Mouse (Mus musculus): Measurements from ENCODE around the gene Exd2. TPM values are rescaled to one million over a fixed set of nuclear protein-coding genes. Genes with fewer than 3 reads are reported as not detected.
A peak's percentile ranks its signal among the peaks of the same experiment; 100 is the strongest.

Gene Exd2
- polyA plus RNA-seq, 1 experiment, result 1.4 TPM

DNA sequence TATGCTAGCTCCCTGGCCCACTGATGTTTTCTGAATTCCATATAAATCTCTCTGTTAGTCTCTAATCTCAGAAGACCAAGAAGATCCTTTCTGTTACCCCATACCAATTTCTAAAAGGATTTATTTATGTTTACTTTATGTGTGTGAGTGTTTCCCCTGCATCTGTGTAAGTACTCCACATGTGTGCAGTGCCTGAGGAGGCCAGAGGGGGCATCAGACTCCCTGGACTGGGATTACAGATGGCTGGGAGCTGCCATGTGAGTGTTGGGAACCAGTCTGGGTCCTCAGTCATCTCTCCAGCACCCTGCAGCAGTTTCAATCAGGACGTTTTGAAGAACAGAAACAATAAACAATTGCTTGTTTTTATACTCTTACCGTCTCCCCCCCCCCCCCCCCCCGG is 20.5 kb downstream of the Exd2 start:
- Histone ChIP-seq H3K4me3 (replicated peaks) (no peak overlapping the region), H3K9me3 (no peaks in the 10 kb centered on the region), H3K36me3 (replicated peaks; ENCODE audit: low read length) (peaks cover 70% of the 10 kb centered on the region), H3K27me3 (replicated peaks) (no peaks in the 10 kb centered on the region), H3K4me1 (no peaks in the 10 kb centered on the region)
- TF ChIP-seq GATA1 (IDR thresholded peaks at IDR 0.05; ENCODE audit: borderline replicate concordance, low read length), result no peak
- TF ChIP-seq FLI1 (IDR thresholded peaks at IDR 0.05; ENCODE audit: low read length), result no peak

DNA sequence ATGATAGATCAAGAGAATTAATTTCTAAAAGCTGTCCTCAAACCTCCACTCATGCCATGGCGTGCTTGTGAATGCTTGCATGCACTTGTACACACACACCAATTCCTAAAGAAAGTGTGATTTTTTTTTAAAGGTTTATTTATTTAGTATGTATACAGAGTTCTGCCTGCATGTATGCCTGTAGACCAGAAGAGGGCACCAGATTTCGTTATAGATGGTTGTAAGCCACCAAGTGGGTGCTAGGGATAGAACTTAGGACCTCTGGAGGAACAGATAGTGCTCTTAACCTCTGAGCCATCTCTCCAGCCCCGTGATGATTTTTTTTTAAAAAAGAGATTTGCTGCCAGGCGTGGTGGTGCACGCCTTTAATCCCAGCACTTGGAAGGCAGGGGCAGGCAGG is 30.4 kb downstream of the Exd2 start:
- Histone ChIP-seq H3K4me3 (replicated peaks) (no peak overlapping the region), H3K36me3 (replicated peaks; ENCODE audit: low read length) (peaks cover 58% of the 10 kb centered on the region), H3K27me3 (replicated peaks) (no peaks in the 10 kb centered on the region), H3K4me1 (peaks cover 12% of the 10 kb centered on the region), H3K9me3 (no peaks in the 10 kb centered on the region)
- TF ChIP-seq FLI1 (IDR thresholded peaks at IDR 0.05; ENCODE audit: low read length) (no peak), GATA1 (IDR thresholded peaks at IDR 0.05; ENCODE audit: borderline replicate concordance, low read length) (no peak)

DNA sequence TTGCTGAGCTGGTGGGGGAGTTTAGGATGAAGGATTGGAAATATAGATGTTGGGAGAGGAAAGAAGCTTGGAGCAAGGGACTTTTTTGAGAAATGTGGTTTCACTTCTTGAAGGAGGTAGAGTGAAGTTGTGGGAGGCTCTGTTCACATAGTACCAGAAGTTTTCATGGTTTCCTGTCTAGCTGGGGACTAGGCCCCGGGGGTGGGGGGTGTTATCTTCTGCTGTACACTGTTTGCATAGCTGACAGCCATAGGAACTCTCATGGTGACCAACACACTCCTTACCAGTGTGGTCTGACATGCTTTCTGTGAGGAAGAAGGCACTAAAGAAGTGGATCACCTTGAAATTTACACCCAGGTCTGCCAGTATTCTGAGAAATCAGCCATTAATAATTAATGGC is 32.8 kb downstream of the Exd2 start:
- TF ChIP-seq FLI1 (IDR thresholded peaks at IDR 0.05; ENCODE audit: low read length) (no peak), GATA1 (IDR thresholded peaks at IDR 0.05; ENCODE audit: borderline replicate concordance, low read length) (no peak)
- Histone ChIP-seq H3K9me3 (no peaks in the 10 kb centered on the region), H3K36me3 (replicated peaks; ENCODE audit: low read length) (peaks cover 39% of the 10 kb centered on the region), H3K4me3 (replicated peaks) (peak overlapping the region; percentile 46), H3K4me1 (peaks cover 12% of the 10 kb centered on the region), H3K27me3 (replicated peaks) (no peaks in the 10 kb centered on the region)

DNA sequence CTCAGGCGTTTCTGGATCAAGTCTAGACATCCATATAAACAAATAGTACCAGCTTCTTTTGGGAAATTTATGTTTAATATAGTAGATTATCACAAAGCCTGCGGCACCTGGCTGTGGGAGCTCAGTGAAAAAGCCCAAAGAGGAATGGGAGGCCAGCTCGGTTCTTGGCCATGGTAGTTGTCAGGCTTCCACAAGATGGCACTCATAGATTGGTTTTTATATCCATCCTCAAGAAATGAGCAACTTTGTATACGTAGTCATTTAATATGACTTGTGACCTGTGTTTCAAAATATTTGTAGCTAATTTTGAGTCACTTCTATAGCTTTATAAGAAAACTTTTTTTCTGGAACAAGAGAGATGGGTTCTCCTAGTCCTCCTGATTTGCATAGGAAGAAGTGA is 35.5 kb downstream of the Exd2 start:
- Histone ChIP-seq H3K36me3 (replicated peaks; ENCODE audit: low read length) (peaks cover 19% of the 10 kb centered on the region), H3K9me3 (no peaks in the 10 kb centered on the region), H3K4me1 (peaks cover 12% of the 10 kb centered on the region), H3K27me3 (replicated peaks) (no peaks in the 10 kb centered on the region), H3K4me3 (replicated peaks) (no peak overlapping the region)
- no peak for TF ChIP-seq GATA1 (IDR thresholded peaks at IDR 0.05; ENCODE audit: borderline replicate concordance, low read length)

DNA sequence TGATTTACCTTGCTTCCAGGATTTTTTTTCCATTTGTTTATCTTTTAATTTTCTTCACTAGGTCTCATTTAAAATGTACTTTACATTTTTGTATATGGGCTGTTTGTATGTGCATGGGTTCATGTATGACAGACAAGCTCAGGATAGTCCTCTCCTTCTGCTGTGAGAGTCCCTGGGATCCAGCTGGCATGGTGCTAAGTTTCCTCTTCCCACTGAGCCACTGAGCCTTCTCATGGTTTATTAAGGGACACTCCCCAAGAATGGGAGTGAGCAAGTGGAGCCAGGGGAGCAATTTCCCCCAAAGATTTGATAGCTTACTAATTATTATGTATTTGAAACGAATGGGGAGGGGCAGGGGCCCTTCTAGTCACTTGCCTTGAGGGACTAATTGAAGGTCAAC is 37.6 kb downstream of the Exd2 start:
- TF ChIP-seq FLI1 (IDR thresholded peaks at IDR 0.05; ENCODE audit: low read length), result no peak
- no peak for TF ChIP-seq GATA1 (IDR thresholded peaks at IDR 0.05; ENCODE audit: borderline replicate concordance, low read length)
- peaks cover 8% of the 10 kb centered on the region for H3K4me1 ChIP-seq
- H3K9me3 ChIP-seq, result no peaks in the 10 kb centered on the region
- peaks cover 2% of the 10 kb centered on the region for H3K27me3 ChIP-seq (replicated peaks)
- H3K4me3 ChIP-seq (replicated peaks), result no peak overlapping the region
- H3K36me3 ChIP-seq (replicated peaks; ENCODE audit: low read length), result peaks cover 15% of the 10 kb centered on the region

DNA sequence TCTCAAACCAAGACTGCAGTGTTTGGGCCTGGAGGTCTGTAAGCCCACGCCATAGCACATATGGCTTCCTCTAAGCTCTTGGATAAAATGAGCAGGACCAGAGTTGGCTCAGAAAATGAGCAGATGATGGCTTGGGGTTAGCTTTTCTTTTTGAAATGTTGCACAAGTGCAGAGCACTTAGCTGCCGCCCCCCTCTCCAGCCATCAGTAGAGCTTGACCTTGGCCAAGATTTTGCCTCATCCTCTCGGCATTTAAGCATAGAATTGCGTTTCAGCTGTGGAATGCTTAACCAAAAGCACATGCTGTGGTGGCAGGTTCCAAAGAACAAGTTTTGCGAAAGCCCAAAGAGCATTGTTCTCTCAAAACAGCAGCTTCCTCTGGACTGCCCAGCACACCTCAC is 41.8 kb downstream of the Exd2 start:
- Histone ChIP-seq H3K36me3 (replicated peaks; ENCODE audit: low read length) (peaks cover 3% of the 10 kb centered on the region), H3K9me3 (no peaks in the 10 kb centered on the region), H3K27me3 (replicated peaks) (peaks cover 26% of the 10 kb centered on the region), H3K4me3 (replicated peaks) (no peak overlapping the region), H3K4me1 (peaks cover 5% of the 10 kb centered on the region)
- TF ChIP-seq GATA1 (IDR thresholded peaks at IDR 0.05; ENCODE audit: borderline replicate concordance, low read length) (no peak), FLI1 (IDR thresholded peaks at IDR 0.05; ENCODE audit: low read length) (no peak)

DNA sequence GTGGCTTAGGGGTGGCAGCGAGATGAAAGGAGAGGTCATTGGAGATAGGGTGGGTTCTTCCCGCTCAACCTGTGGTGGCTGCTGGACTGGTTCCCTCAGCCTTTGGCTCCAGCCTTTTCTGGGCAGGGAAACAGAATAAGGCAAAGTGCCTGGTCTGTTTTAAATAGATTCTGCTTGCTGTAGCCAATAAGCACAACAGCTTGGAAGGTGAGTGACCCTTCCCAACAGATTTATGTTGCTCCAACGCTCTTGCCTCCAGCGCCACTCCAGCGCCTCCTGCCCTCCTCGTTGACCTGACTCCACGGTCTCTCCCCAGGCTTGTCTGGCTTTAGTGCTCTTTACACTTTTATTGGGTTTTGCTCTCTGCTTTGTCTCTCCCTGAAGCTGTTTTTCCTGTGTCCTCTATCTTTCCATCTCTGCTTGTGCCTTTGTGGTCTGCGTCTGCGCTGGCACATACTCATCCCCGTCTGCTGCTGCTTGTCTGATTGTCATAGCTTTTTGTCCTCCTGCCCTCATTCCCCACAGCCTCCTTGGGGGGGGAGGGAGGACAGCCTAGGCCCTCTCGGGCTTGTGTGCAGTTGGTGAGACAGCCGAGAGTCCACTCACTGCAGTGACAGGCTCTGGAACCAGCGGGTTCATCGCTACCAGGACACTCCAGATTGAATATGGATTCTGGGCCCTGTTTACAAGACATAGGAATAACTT is 44.3 kb downstream of the Exd2 start:
- no peaks in the 10 kb centered on the region for H3K9me3 ChIP-seq
- H3K36me3 ChIP-seq (replicated peaks; ENCODE audit: low read length), result no peaks in the 10 kb centered on the region
- no peak overlapping the region for H3K4me3 ChIP-seq (replicated peaks)
- H3K4me1 ChIP-seq, result peaks cover 5% of the 10 kb centered on the region
- TF ChIP-seq GATA1 (IDR thresholded peaks at IDR 0.05; ENCODE audit: borderline replicate concordance, low read length) (no peak), FLI1 (IDR thresholded peaks at IDR 0.05; ENCODE audit: low read length) (no peak)
- peaks cover 42% of the 10 kb centered on the region for H3K27me3 ChIP-seq (replicated peaks)

DNA sequence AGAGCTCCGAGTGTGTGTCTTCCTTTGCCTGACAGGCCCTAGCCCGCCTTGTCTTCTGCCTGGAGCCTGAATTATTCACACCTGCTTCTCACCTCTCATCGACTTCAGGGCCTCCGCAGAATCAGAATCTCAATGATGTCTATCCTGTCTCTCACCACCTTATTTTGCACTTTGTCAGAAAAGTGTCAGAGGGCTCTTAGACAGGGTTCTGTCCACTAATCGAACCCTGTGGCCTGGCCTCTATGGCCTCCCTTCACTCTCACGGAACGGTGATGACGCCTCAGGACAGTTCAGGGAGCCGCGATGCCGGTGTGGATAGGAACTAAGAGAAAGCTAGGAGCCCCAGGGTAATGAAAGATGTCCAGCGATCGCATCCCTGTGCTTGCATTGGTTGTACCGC is 55.1 kb downstream of the Exd2 start, which contains the start of gene Galnt16:
TSS of gene Galnt16 (plus strand) at position 301 of the 400 bp plus-strand sequence.
- peaks cover 21% of the 10 kb centered on the region for H3K4me1 ChIP-seq
- peak within 1 kb of the TSS; percentile 83 for H3K4me3 ChIP-seq (replicated peaks)
- no peaks in the 10 kb centered on the region for H3K36me3 ChIP-seq (replicated peaks; ENCODE audit: low read length)
- no peaks in the 10 kb centered on the region for H3K9me3 ChIP-seq
- peaks cover 91% of the 10 kb centered on the region for H3K27me3 ChIP-seq (replicated peaks)
- TF ChIP-seq GATA1 (IDR thresholded peaks at IDR 0.05; ENCODE audit: borderline replicate concordance, low read length) (no peak), FLI1 (IDR thresholded peaks at IDR 0.05; ENCODE audit: low read length) (no peak)

DNA sequence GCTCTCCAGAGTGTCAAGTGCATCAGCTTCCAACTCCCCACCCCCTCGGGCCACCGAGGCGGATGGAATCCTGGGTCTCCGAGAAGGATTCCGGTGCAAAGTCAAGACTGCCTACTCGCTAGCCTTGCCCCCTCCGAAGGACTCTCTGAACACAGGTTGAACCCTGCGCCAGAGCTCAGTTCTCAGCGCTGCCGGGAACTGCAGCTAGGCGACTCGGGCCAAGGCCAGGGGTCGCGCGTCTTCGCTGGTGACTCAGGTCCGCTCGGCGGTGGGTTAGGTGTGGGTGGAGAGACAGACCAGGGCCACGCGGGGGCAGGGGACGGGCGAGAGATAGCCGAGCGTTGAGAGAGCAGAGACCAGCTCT is 55.5 kb downstream of the Exd2 start:
- TF ChIP-seq GATA1 (IDR thresholded peaks at IDR 0.05; ENCODE audit: borderline replicate concordance, low read length) (no peak), FLI1 (IDR thresholded peaks at IDR 0.05; ENCODE audit: low read length) (no peak)
- Histone ChIP-seq H3K9me3 (no peaks in the 10 kb centered on the region), H3K27me3 (replicated peaks) (peaks cover 95% of the 10 kb centered on the region), H3K36me3 (replicated peaks; ENCODE audit: low read length) (no peaks in the 10 kb centered on the region), H3K4me3 (replicated peaks) (peak overlapping the region; percentile 83), H3K4me1 (peaks cover 21% of the 10 kb centered on the region)

DNA sequence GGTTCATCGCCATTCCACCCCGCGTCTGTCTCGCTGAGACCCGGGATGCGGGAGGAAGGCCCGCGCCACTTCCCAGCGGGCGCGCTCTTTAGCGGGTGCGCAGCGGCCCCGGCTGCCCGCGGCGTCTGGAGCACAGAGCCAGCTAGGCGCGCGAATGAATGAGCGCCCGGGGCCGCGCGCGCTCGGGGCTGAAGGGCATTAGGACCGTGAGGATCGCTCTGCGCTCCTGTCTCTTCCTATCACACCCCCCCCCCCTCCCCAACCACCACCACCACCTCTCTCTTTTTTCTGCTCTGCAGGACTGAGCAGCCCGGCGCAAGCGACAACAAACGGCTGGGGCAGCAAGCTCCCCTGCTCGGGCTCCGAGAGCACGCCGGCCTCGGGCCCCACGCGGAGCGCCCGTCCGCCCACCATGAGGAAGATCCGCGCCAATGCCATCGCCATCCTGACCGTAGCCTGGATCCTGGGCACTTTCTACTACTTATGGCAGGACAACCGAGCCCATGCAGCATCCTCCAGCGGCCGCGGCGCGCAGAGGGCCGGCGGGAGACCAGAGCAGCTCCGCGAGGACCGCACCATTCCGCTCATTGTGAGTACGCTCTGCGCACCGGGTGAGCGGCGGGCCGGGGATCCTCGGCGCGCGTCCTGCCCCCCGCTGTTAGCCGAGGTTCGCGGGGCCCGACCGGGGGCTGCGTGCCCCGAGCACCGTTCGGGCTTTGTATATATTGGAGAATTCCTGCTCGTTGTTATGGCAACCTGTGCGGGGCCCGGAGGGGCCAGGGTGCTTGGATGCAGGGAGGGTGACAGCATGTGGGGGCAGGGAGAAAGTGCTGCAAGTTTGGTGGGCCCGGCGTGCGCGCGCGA is 56.1 kb downstream of the Exd2 start:
- no peaks in the 10 kb centered on the region for H3K36me3 ChIP-seq (replicated peaks; ENCODE audit: low read length)
- peaks cover under 1% of the 10 kb centered on the region; the same call in 1 of the 2 replicates for H3K9me3 ChIP-seq
- peaks cover 21% of the 10 kb centered on the region for H3K4me1 ChIP-seq
- peak overlapping the region; percentile 83 for H3K4me3 ChIP-seq (replicated peaks)
- H3K27me3 ChIP-seq (replicated peaks), result peaks cover 95% of the 10 kb centered on the region
- TF ChIP-seq FLI1 (IDR thresholded peaks at IDR 0.05; ENCODE audit: low read length) (no peak), GATA1 (IDR thresholded peaks at IDR 0.05; ENCODE audit: borderline replicate concordance, low read length) (no peak)
